Mouse (Mus musculus): ENCODE measurements around the gene Rnaset2b.
A peak's percentile ranks its signal among the peaks of the same experiment; 100 is the strongest.
"Not testable (repeated sequence)": the region's sequence is repeated elsewhere in the genome, so short reads cannot be mapped to it uniquely, and the experiment has no call there.

Gene Rnaset2b

DNA sequence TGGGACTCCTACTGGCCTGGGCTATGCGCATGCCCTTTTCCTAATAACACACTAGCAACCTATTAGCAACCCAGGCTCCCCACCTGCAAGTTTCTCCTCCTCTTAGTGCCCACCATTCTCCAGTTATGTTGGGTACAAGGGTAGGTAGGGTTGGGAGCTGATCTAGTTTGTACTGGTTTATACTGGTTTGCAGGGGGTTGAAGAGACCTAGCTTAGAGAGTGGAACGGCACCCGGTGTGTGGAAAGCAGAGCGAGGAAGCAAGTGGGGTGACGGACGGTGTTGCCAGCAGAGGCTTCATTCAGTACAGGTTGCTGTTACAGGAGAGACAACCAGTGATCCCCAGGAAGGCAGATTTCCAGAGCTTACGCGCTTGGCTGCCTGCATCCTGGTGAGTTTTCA is at the start of gene Rnaset2b:
TSS of gene Rnaset2b (plus strand) at position 301 of the 400 bp plus-strand sequence.
- not testable (repeated sequence) for DNase-seq

- DNase-seq, result not testable (repeated sequence)
These were observed 38.8 kb upstream of the Rnaset2b start for GRCm38 (mm10) chr17:6931625-6932024.

DNA sequence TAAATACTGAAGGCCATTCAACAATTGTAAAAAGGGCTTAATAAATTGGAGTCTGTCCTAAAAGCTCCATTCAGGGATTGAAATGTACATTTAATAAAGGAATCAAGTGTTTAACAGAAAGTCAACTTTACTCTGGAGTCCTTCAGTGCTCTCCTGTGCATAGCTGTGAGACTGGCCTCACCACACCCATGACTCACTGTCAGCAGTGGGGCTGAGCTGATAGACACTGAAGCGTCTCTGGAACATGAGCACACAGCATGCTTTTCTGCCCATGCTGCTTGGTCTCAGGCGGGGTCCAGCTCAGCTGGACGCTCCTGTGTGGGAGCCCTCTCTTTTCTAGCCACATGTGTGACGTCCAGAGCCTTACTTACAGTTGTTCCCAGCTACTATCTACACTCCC is 27.9 kb upstream of the Rnaset2b start:
- not testable (repeated sequence) for DNase-seq

DNA sequence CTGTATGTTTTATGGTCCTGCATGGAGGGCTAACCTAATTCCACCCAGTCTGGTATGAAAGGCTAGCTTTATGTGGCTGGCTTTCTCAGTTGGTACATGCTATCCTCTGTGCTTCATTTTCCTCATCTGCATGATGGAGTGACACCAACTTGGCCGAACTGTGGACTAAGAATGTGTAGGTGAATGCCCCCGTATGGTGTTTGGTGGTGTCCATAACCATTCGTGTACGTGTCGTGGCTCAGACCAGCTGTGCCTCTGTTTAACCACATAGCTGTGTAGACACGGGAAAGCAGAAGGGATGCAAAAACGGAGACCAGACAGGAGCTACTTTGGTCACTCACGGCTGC is 22.8 kb upstream of the Rnaset2b start:
- DNase-seq, result not testable (repeated sequence)

DNA sequence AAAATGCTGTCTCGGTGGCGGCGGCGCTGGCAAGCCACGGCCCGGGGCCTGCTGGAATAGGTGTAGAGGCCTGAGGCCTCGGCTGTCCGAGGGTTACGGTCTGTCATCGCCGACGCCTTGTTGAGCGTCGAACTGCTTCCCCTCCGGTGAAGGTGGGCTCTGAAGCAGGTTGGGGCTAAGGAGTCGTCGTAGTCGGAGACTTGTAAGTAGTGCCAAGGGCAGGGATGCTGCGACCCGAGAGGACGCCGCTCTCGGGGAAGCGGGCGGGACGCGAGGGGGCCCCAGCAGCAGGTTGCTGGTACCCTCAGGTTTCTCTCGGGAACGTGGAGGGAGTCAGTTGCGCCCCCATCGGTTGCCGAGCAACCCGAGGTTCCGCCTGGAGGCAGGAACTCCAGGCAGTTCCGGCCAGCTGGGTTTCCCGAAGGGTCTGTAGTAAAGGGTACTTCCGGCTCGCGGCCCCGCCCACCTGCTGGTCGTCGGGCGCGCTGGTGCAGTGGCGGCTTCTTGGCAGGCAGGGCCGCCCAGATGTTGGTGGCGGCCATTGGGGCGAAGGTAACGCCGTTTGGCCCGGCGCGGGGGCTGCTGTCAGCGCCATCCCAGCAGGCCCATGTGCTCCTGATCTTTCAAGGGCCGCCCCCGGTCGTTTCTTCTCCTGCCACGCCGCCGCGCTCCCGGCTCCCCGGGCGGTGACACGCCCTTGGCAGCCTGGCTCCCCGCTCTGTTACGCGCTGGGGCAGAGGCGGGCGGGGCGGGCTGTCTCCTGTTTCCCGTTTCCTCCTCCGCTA is 22.3 kb upstream of the Rnaset2b start, which contains the start of gene Rsph3b:
TSS of gene Rsph3b (minus strand) at position 699 of the 785 bp plus-strand sequence.
- DNase-seq, result peak; percentile 48

GRCm38 (mm10) chr17:6948769-6949228 is 21.6 kb upstream of the Rnaset2b start:
- not testable (repeated sequence) for DNase-seq

DNA sequence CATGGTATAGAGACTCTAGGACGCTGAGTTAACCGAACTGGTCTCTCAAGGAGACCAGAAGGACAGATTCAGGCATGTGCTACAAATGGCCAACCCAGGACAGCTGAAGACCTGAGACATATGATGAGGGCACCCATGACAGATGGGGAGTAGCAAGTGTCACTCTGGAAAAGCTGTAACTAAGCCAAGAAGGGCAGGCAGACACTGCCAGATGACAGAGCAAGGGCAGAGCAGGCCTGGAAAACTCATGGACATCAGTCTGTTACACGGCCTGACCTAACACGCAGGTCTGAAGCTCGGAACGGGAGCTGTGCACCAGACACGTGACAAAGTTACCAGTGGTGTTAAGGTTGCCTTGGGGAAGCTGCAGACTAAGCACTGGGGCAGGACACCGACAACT is 11.6 kb upstream of the Rnaset2b start:
- DNase-seq, result not testable (repeated sequence)

GRCm38 (mm10) chr17:6959543-6960259 is 10.7 kb upstream of the Rnaset2b start:
- DNase-seq, result not testable (repeated sequence)

- not testable (repeated sequence) for DNase-seq
These were observed 10.1 kb upstream of the Rnaset2b start for GRCm38 (mm10) chr17:6960349-6960748.

DNA sequence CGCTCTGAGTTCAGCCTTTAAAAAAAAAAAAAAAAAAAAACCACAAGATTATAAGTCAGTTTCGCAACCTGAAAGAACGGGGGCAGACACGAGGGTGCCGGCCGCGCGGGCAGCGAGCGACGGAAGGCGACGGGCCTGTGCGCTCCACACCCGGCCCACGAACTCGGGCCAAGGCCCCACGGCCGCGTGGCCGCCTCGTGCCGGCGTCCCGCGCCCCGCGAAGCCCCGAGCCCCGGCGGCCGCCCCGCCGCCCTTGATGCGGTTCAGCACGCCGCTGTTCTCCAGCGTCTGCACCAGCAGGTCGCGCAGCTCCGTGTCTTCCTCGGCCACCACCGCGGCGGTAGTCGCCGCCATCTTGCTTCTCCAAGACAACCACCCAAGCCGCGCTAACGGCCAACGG is 9.7 kb upstream of the Rnaset2b start, which contains the start of gene Tagap1:
TSS of gene Tagap1 (minus strand) at position 381 of the 400 bp plus-strand sequence.
- DNase-seq, result peak; percentile 56

DNA sequence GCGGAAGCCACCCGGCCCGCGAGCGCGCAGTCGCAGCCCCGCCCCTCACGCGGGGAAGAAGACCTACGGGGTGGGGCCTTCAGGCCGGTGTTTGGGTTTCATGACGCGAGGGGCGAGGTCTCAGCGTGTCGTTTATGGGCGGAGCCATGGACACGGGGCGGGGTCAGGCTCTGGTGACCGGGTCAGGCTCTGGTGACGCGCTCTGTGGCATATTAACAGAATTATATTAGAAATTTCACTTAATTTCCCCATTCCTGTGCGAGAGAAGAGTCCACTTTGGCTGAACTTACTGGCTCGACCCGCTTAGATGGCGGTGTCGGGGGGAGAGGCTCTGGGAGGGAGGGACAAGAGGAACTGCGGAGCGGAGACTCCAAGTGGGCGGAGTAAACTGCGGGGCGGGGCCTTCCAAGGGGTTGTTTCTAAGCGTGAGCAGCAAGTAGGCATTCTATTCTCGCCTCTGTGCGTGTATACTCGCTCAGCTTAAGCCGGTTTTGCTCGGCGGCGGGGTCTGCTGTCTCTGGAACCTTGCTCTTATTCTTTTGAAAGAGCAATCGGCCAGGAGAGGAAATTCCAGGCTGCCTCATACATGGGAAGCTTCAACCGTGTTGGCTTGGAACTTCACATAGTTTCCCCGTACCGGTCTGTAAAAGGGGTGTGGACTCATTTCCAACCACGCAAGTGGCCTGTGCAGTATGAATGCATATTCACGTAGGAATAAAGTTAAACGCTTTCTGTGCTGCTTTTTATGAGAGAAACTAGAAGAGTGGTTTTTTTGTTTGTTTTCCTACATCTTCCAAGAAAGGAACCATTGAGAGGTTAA is 9.0 kb upstream of the Rnaset2b start:
- peak; percentile 47 for DNase-seq

GRCm38 (mm10) chr17:6962339-6962738 is 8.1 kb upstream of the Rnaset2b start:
- not testable (repeated sequence) for DNase-seq

DNA sequence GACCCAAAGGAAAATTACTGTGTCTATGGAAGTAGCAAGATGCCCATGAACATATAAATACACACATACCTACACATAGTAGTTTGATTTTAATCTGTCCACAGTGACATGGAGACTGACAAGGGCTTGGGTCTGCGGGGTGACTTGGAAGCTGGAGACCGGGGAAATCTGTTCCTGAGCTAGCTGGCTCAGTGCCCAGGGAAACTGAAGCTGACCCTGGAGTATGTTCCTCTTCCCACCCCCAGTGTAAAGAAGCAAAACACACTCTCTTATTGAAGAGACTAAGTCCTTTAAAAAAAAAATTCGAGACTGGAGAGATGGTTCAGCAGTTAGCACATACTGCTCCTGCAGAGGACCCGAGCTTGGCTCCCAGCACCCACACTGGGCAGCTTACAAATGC is 7.5 kb upstream of the Rnaset2b start:
- not testable (repeated sequence) for DNase-seq

DNA sequence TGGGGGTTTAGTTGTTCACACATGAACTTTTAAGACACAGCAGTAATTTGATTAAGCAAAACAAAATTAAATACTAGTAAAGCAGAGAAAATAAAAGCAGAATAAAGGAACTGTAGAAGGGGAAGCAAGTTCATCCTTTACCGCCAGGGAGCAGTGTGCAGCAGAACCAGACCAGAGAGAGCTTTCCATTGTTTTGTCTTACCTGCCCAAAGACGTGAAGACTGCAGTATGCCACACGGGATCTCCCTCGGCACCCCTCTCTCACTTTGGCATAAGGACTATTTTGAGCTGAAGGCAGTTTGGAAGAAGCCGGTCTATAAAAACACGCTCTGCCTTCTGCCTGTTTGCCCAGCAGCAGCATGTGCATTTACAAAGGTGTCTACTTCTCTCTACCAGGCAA is 5.1 kb upstream of the Rnaset2b start:
- DNase-seq, result not testable (repeated sequence)

DNA sequence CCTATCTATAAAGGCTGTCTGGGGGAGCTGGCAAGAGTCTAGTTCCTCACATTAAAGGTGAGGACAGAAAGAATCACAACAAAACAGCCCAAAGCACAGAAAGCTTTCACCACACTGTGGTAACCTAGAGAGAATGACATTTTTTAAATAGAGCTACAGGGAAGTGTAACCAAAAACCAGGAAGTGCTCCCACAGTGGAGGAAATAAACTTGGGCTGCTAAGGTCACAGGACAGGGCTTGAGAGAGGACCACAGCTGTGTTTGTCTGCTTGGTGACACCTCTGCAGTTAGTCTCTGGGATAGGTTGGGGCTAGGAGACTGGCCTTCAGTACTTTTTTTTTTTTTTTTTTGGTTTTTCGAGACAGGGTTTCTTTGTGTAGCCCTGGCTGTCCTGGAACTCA is 2.8 kb upstream of the Rnaset2b start:
- not testable (repeated sequence) for DNase-seq

- not testable (repeated sequence) for DNase-seq
These were observed 804 bp downstream of the Rnaset2b start for GRCm38 (mm10) chr17:6971238-6971637.

- DNase-seq, result not testable (repeated sequence)
These were observed 2.5 kb downstream of the Rnaset2b start for GRCm38 (mm10) chr17:6972836-6973396.

DNA sequence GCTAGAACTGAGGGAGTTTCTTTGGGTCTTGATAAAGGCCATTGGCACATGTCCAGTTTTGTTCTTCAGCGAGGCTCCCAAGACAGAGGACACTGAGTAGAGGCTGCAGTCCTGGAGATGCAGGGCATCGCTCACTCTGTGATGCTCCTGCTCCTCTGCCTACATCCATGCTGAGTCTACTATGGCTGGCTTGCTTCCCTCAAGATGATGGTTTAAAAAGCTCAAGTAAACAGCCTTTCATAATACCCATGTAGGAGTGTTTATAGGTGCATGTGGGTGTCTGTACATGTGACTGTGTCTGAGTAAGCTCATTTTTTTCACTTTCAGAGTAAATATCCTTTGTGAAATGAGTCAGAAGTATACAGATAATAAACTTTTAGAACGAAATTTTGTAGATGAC is 4.6 kb downstream of the Rnaset2b start:
- not testable (repeated sequence) for DNase-seq

DNA sequence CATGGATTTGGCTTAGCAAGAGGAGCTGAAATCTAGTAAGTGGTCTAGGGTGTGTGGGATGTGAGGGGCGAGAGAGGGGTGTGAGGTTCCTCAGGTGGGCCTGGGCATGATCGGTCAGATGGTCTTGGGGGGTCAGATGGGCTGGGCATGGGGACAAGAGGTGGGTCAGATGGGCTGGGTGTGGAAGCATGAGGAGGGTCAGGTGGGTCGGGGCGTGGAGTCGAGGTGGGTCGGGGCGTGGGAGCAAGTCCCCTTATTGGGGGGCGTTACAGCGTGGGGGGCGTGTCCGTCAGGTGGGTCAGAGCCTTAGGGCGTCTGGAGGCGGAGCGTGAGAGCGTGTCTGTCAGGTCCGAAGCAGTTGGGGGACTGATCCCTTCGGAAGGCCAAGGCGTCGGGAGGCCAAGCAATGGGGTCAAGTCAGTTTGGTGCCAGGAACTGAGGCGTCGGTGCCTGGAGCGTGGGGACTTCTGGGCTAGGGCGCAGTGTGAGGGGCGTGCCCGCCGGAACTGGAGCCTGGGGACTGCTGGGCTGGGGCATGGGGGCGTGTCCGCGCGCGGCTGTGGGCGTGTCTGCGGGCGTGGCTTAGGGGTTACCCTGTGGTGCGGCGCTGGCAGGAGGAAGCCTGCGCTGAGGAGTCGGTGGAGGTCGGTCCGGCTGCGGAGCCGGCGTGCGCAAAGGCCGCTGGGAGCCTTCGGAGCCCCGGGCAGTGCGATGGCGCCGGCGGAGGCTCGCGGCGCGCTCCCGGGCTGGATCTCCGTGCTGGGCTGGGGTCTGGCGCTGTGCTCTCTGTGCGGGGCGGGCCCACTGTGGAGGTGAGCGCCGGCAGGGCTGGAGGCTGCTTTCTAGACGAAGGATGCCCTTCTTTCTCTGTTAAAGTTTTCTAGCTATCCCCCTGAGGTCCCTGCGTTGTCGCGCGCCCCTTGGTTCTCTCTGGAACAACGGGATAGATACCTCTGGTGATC is 8.1 kb downstream of the Rnaset2b start, which contains the start of gene Gm49721:
TSS of gene Gm49721 (plus strand) at position 618 of the 962 bp plus-strand sequence.
- peak; percentile 48 for DNase-seq

- DNase-seq, result not testable (repeated sequence)
These were observed 8.9 kb downstream of the Rnaset2b start for GRCm38 (mm10) chr17:6979380-6979779.

DNA sequence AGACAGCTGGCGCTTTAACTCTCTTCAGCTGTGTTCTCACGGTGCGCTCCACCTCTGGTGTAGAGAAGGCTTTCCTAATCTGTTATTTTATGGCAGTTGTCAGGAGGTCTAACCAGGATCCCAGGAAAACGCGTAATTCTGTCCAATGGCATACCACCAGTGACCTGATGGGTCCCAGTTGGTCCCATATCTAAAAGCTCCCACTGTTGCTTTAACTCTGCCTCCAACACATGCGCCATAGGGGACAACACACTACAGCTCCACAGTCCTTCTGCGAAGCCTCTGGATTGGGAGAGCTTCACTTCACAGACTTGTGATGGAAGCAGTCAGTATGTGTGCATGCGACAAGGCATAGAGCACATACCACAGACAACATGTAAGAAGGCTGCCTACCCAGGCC is 9.7 kb downstream of the Rnaset2b start:
- DNase-seq, result not testable (repeated sequence)

All from cerebellum, adult 11 months (tissue).